Mouse (Mus musculus): Measurements from ENCODE around the gene BC055324. TPM values are rescaled to one million over a fixed set of nuclear protein-coding genes. Genes with fewer than 3 reads are reported as not detected.
"Not testable (repeated sequence)": the region's sequence is repeated elsewhere in the genome, so short reads cannot be mapped to it uniquely, and the experiment has no call there.

Gene BC055324
- under 1 TPM; 0.54 to 0.61 TPM for total RNA-seq (2021)

GRCm38 (mm10) chr1:163994721-163995608 is at the start of gene BC055324, which contains the start of gene Mettl18:
BC055324 (minus strand) TSS chr1:163994796.
Mettl18 (plus strand) TSS chr1:163994889.
- peak; percentile 87 to 92 for DNase-seq

GRCm38 (mm10) chr1:164043549-164043948 is 49.0 kb upstream of the BC055324 start:
- intact Hi-C loops (cut with DNase I): no loop called here

More at GRCm38 (mm10) chr1:163994721-163995608, at the start of gene BC055324, which contains the start of gene Mettl18:
- intact Hi-C loops (cut with DNase I): loop anchor here (5.0 to 10.0 kb wide), 2 partner anchors 63 to 220 kb away; partner anchors contain the start of gene Kifap3

GRCm38 (mm10) chr1:164040385-164041135 is 46.0 kb upstream of the BC055324 start:
- DNase-seq: no peak
- intact Hi-C loops (cut with DNase I): no loop called here

More at GRCm38 (mm10) chr1:164043549-164043948, 49.0 kb upstream of the BC055324 start:
- DNase-seq: peak; percentile 28 to 43

GRCm38 (mm10) chr1:164027416-164027815 is 32.8 kb upstream of the BC055324 start:
- intact Hi-C loops (cut with DNase I): no loop called here
- peak in 1 of 2 experiments; percentile 15 for DNase-seq

GRCm38 (mm10) chr1:164025685-164026084 is 31.1 kb upstream of the BC055324 start:
- intact Hi-C loops (cut with DNase I): no loop called here
- no peak for DNase-seq

- intact Hi-C loops (cut with DNase I); DNase-seq: not testable (repeated sequence)
Observed at GRCm38 (mm10) chr1:164022106-164022505, 27.5 kb upstream of the BC055324 start.

- intact Hi-C loops (cut with DNase I); DNase-seq: not testable (repeated sequence)
Observed at GRCm38 (mm10) chr1:164020746-164021145, 26.1 kb upstream of the BC055324 start.

- DNase-seq: no peak
- intact Hi-C loops (cut with DNase I): no loop called here
Observed at GRCm38 (mm10) chr1:164019789-164020188, 25.2 kb upstream of the BC055324 start.

- intact Hi-C loops (cut with DNase I): no loop called here
- no peak for DNase-seq
Observed at GRCm38 (mm10) chr1:164018221-164018896, 23.8 kb upstream of the BC055324 start.

GRCm38 (mm10) chr1:164014616-164015015 is 20.0 kb upstream of the BC055324 start:
- intact Hi-C loops (cut with DNase I): no loop called here
- DNase-seq: no peak

- DNase-seq: peak; percentile 9 to 20
- intact Hi-C loops (cut with DNase I): loop anchor here (5.0 kb wide), 1 partner anchor 173 kb away; no protein-coding TSS in a partner anchor
Observed at GRCm38 (mm10) chr1:164009235-164009634, 14.6 kb upstream of the BC055324 start.

GRCm38 (mm10) chr1:164004311-164004710 is 9.7 kb upstream of the BC055324 start:
- DNase-seq: no peak
- intact Hi-C loops (cut with DNase I): no loop called here

GRCm38 (mm10) chr1:164001831-164002452 is 7.3 kb upstream of the BC055324 start:
- no peak for DNase-seq
- intact Hi-C loops (cut with DNase I): no loop called here

GRCm38 (mm10) chr1:163995609-163995913 is 965 bp upstream of the BC055324 start:
- no peak for DNase-seq
- intact Hi-C loops (cut with DNase I): loop anchor here (10.0 kb wide), 1 partner anchor 221 kb away; the partner anchor contains the start of gene Kifap3

GRCm38 (mm10) chr1:163994173-163994720 is 349 bp downstream of the BC055324 start:
- intact Hi-C loops (cut with DNase I): loop anchor here (5.0 to 10.0 kb wide), 2 partner anchors 62 to 219 kb away; partner anchors contain the start of gene Kifap3
- DNase-seq: no peak

GRCm38 (mm10) chr1:163992371-163992770 is 2.2 kb downstream of the BC055324 start:
- no peak for DNase-seq
- intact Hi-C loops (cut with DNase I): loop anchor here (5.0 to 10.0 kb wide), 2 partner anchors 60 to 218 kb away; partner anchors contain the start of gene Kifap3

GRCm38 (mm10) chr1:163976515-163976914 is 18.1 kb downstream of the BC055324 start:
- intact Hi-C loops (cut with DNase I): no loop called here
- DNase-seq: no peak

- no peak for DNase-seq
- intact Hi-C loops (cut with DNase I): no loop called here
Observed at GRCm38 (mm10) chr1:163975088-163975487, 19.5 kb downstream of the BC055324 start.

- intact Hi-C loops (cut with DNase I): no loop called here
- DNase-seq: no peak
Observed at GRCm38 (mm10) chr1:163974471-163974870, 20.1 kb downstream of the BC055324 start.
